Mouse (Mus musculus) stomach, postnatal 0 days (tissue): ENCODE results near the gene Nacc1. TPM values are rescaled to one million over a fixed set of nuclear protein-coding genes. Genes with fewer than 3 reads are reported as not detected.

ENCODE experiments used
- ATAC-seq: fragments of 200-750 bp; cut with Nextera tagmentation; 2 replicates; pipeline ENCODE4 v1.8.0; 2017; ENCODE audit not compliant: low FRiP score, low TSS enrichment
- DNase-seq: peaks from one replicate; pipeline ENCODE4 v3.0.0-alpha.2; 2016; ENCODE audit warnings: low spot score
- H3K27ac ChIP-seq: fragments of 300-500 bp; sonication (generic); replicated peaks from 2 replicates; pipeline ENCODE4 v1.5.1; 2014; ENCODE audit warnings: mild to moderate bottlenecking, control low read depth
- H3K27me3 ChIP-seq: fragments of 300-500 bp; sonication (generic); 2 replicates; pipeline ENCODE4 v1.6.1; 2014; ENCODE audit warnings: low read length; ENCODE audit not compliant: control insufficient read depth, insufficient read depth
- H3K36me3 ChIP-seq: fragments of 300-500 bp; sonication (generic); 2 replicates; pipeline ENCODE4 v1.6.1; 2014; ENCODE audit warnings: low read length, mixed read lengths; ENCODE audit not compliant: control insufficient read depth, insufficient read depth
- H3K4me1 ChIP-seq: fragments of 300-500 bp; sonication (generic); replicated peaks from 2 replicates; pipeline ENCODE4 v1.6.1; 2014; ENCODE audit warnings: antibody characterized with exemption; ENCODE audit not compliant: control insufficient read depth, insufficient read depth
- H3K4me2 ChIP-seq: fragments of 300-500 bp; sonication (generic); replicated peaks from 2 replicates; pipeline ENCODE4 v1.6.1; 2014; ENCODE audit warnings: low read depth, mild to moderate bottlenecking, control low read depth, moderate library complexity
- H3K4me3 ChIP-seq: fragments of 300-500 bp; sonication (generic); 2 replicates; pipeline ENCODE4 v1.5.1; 2014; ENCODE audit warnings: low read depth, low read length, control low read depth
- H3K9ac ChIP-seq: fragments of 300-500 bp; sonication (generic); 2 replicates; pipeline ENCODE4 v1.6.1; 2014; ENCODE audit warnings: mild to moderate bottlenecking, low read length, control low read depth, mixed read lengths
- H3K9me3 ChIP-seq: fragments of 300-500 bp; sonication (generic); 2 replicates; pipeline ENCODE4 v1.6.1; 2016; ENCODE audit warnings: low read length; ENCODE audit not compliant: control insufficient read depth
- CTCF ChIP-seq: IDR thresholded peaks from 2 replicates; pipeline ENCODE4 v1.5.1; 2016; ENCODE audit warnings: antibody characterized with exemption, low read depth, mild to moderate bottlenecking, moderate library complexity
- EP300 ChIP-seq: optimal IDR thresholded peaks from 2 replicates; pipeline ENCODE3; 2016; ENCODE audit warnings: antibody characterized with exemption
- WGBS: fragments of 180-500 bp; shearing (Covaris S2); extraction: QIAGEN DNeasy Blood & Tissue Kit; methylation state at CpG from one replicate; pipeline ENCODE4 v1.1.7; 2014; 5-methylcytosine and 5-hydroxymethylcytosine counted together
- polyA plus RNA-seq: library from polyadenylated mRNA; unstranded; fragments of >200 nt; fragmentation: Nextera tagmentation; extraction: Ambion mirVana; gene quantifications from 2 replicates; pipeline ENCODE4 v1.2.1, GENCODE M21; 2015

The Nacc1 gene
- polyA plus RNA-seq, 1 experiment from 2014 or later = 6.8 TPM

GRCm38 (mm10) chr8:84718959-84719690 is 31.5 kb upstream of the Nacc1 start:
- ATAC-seq = no peak
- Histone ChIP-seq H3K36me3 (peaks cover 34% of the 10 kb centered on the region), H3K27ac (0 out of 2 replicates have a peak overlapping the region, but pooled peaks have one; percentile 8), H3K4me2 (no peak overlapping the region), H3K4me3 (no peak overlapping the region), H3K27me3 (no peaks in the 10 kb centered on the region), H3K9me3 (no peaks in the 10 kb centered on the region), H3K4me1 (peaks cover 18% of the 10 kb centered on the region), H3K9ac (no peak overlapping the region)
- DNase-seq = no peak
- TF ChIP-seq EP300 (no peak), CTCF (no peak)
- WGBS = 71% methylated on average over 5 of the region's 5 CpGs

GRCm38 (mm10) chr8:84718476-84718875 is 30.8 kb upstream of the Nacc1 start:
- DNase-seq (no peak), ATAC-seq (no peak)
- Histone ChIP-seq H3K4me1 (peaks cover 15% of the 10 kb centered on the region), H3K9me3 (no peaks in the 10 kb centered on the region), H3K4me2 (no peak overlapping the region), H3K36me3 (peaks cover 34% of the 10 kb centered on the region), H3K4me3 (no peak overlapping the region), H3K9ac (no peak overlapping the region), H3K27me3 (no peaks in the 10 kb centered on the region), H3K27ac (0 out of 2 replicates have a peak overlapping the region, but pooled peaks have one; percentile 8)
- whole genome bisulfite sequencing = 81% methylated on average over 5 of the region's 5 CpGs
- no peak for TF ChIP-seq EP300
- TF ChIP-seq CTCF = no peak

GRCm38 (mm10) chr8:84716790-84717189 is 29.1 kb upstream of the Nacc1 start:
- no peak overlapping the region for H3K4me3 ChIP-seq
- H3K9me3 ChIP-seq = no peaks in the 10 kb centered on the region
- ATAC-seq (no peak), DNase-seq (no peak)
- H3K9ac ChIP-seq = no peak overlapping the region
- H3K4me2 ChIP-seq = no peak overlapping the region
- H3K36me3 ChIP-seq = peaks cover 34% of the 10 kb centered on the region
- no peak for TF ChIP-seq CTCF
- TF ChIP-seq EP300 = no peak
- no peaks in the 10 kb centered on the region for H3K27me3 ChIP-seq
- H3K4me1 ChIP-seq = peaks cover 11% of the 10 kb centered on the region
- 84% methylated on average over 11 of the region's 11 CpGs for WGBS
- no peak overlapping the region for H3K27ac ChIP-seq

GRCm38 (mm10) chr8:84715893-84716468 is 28.3 kb upstream of the Nacc1 start:
- Histone ChIP-seq H3K4me3 (no peak overlapping the region), H3K36me3 (peaks cover 32% of the 10 kb centered on the region), H3K9ac (peak overlapping the region; percentile 35; the same call in 1 of the 2 replicates), H3K27ac (no peak overlapping the region), H3K27me3 (no peaks in the 10 kb centered on the region), H3K4me1 (peaks cover 11% of the 10 kb centered on the region), H3K4me2 (no peak overlapping the region), H3K9me3 (no peaks in the 10 kb centered on the region)
- DNase-seq (no peak), ATAC-seq (no peak)
- WGBS = 52% methylated on average over 27 of the region's 27 CpGs
- TF ChIP-seq EP300 (no peak), CTCF (no peak)

- H3K9me3 ChIP-seq = no peaks in the 10 kb centered on the region
- H3K4me1 ChIP-seq = peaks cover 11% of the 10 kb centered on the region
- TF ChIP-seq EP300 = no peak
- TF ChIP-seq CTCF = no peak
- H3K4me3 ChIP-seq = no peak overlapping the region
- ATAC-seq (no peak), DNase-seq (no peak)
- H3K36me3 ChIP-seq = peaks cover 22% of the 10 kb centered on the region
- no peaks in the 10 kb centered on the region for H3K27me3 ChIP-seq
- H3K4me2 ChIP-seq = no peak overlapping the region
- 81% methylated on average over 4 of the region's 4 CpGs for WGBS
- peak overlapping the region; percentile 82 for H3K27ac ChIP-seq
- H3K9ac ChIP-seq = peak overlapping the region; percentile 18; the same call in 1 of the 2 replicates
These were observed 26.5 kb upstream of the Nacc1 start for GRCm38 (mm10) chr8:84714161-84714560.

GRCm38 (mm10) chr8:84713381-84713780 is 25.7 kb upstream of the Nacc1 start:
- no peak overlapping the region for H3K4me2 ChIP-seq
- DNase-seq (no peak), ATAC-seq (no peak)
- WGBS = 53% methylated on average over 4 of the region's 4 CpGs
- peak overlapping the region; percentile 82 for H3K27ac ChIP-seq
- no peaks in the 10 kb centered on the region for H3K27me3 ChIP-seq
- H3K9me3 ChIP-seq = no peaks in the 10 kb centered on the region
- peaks cover 17% of the 10 kb centered on the region for H3K36me3 ChIP-seq
- no peak overlapping the region for H3K4me3 ChIP-seq
- H3K4me1 ChIP-seq = peaks cover 11% of the 10 kb centered on the region
- TF ChIP-seq EP300 (no peak), CTCF (no peak)
- peak overlapping the region; percentile 39 for H3K9ac ChIP-seq
